Mouse (Mus musculus): ENCODE results near the gene Sema5b. TPM values are rescaled to one million over a fixed set of nuclear protein-coding genes. Genes with fewer than 3 reads are reported as not detected.

Sema5b gene
- total and polyA plus RNA-seq, 2 experiments from 2014 or later, result 0.67 to 4.8 TPM

GRCm38 (mm10) chr16:35541661-35542420 lies 896 bp downstream of the Sema5b start:
- H3K4me2 ChIP-seq (ENCODE audit: low read depth, low read length), result peak overlapping the region; percentile 96
- H3K36me3 ChIP-seq (replicated peaks; ENCODE audit: control insufficient read depth, insufficient read depth, low read length), result no peaks in the 10 kb centered on the region
- DNase-seq (ENCODE audit: low spot score) (no peak), ATAC-seq (ENCODE audit: insufficient read depth, low read depth) (peak; percentile 45; the same call in 1 of the 2 replicates)
- H3K27me3 ChIP-seq (ENCODE audit: control insufficient read depth, insufficient read depth, low read length), result peaks cover 77% of the 10 kb centered on the region
- no peaks in the 10 kb centered on the region for H3K9me3 ChIP-seq (replicated peaks; ENCODE audit: control insufficient read depth, low read length)
- peak overlapping the region; percentile 57 for H3K4me3 ChIP-seq (ENCODE audit: low read depth, low read length)
- TF ChIP-seq CTCF (IDR thresholded peaks at IDR 0.05; ENCODE audit: low read depth) (no peak), EP300 (IDR thresholded peaks at IDR 0.05; ENCODE audit: low read depth) (no peak)
- H3K27ac ChIP-seq (ENCODE audit: low read depth), result no peak overlapping the region
- peaks cover 30% of the 10 kb centered on the region for H3K4me1 ChIP-seq (ENCODE audit: control insufficient read depth, insufficient read depth)
- WGBS, result under 1% methylated on average over 51 of the region's 54 CpGs
- H3K9ac ChIP-seq (replicated peaks; ENCODE audit: low read depth, low read length), result peak overlapping the region; percentile 29; the same call in 1 of the 2 replicates

GRCm38 (mm10) chr16:35542421-35542780 lies 1.5 kb downstream of the Sema5b start:
- no peak overlapping the region for H3K27ac ChIP-seq (ENCODE audit: low read depth)
- peaks cover 35% of the 10 kb centered on the region for H3K4me1 ChIP-seq (ENCODE audit: control insufficient read depth, insufficient read depth)
- peaks cover 72% of the 10 kb centered on the region for H3K27me3 ChIP-seq (ENCODE audit: control insufficient read depth, insufficient read depth, low read length)
- TF ChIP-seq CTCF (IDR thresholded peaks at IDR 0.05; ENCODE audit: low read depth) (no peak), EP300 (IDR thresholded peaks at IDR 0.05; ENCODE audit: low read depth) (no peak)
- H3K9ac ChIP-seq (replicated peaks; ENCODE audit: low read depth, low read length), result peak overlapping the region; percentile 29; the same call in 1 of the 2 replicates
- peak overlapping the region; percentile 96 for H3K4me2 ChIP-seq (ENCODE audit: low read depth, low read length)
- H3K36me3 ChIP-seq (replicated peaks; ENCODE audit: control insufficient read depth, insufficient read depth, low read length), result no peaks in the 10 kb centered on the region
- no peak for ATAC-seq (ENCODE audit: insufficient read depth, low read depth)
- H3K9me3 ChIP-seq (replicated peaks; ENCODE audit: control insufficient read depth, low read length), result no peaks in the 10 kb centered on the region
- H3K4me3 ChIP-seq (ENCODE audit: low read depth, low read length), result peak overlapping the region; percentile 57
- WGBS, result 2% methylated on average over 26 of the region's 27 CpGs
- DNase-seq (ENCODE audit: low spot score), result no peak

GRCm38 (mm10) chr16:35545723-35546122 lies 4.8 kb downstream of the Sema5b start:
- no peak for ATAC-seq (ENCODE audit: insufficient read depth, low read depth)
- H3K27me3 ChIP-seq (ENCODE audit: control insufficient read depth, insufficient read depth, low read length), result peaks cover 40% of the 10 kb centered on the region
- H3K9me3 ChIP-seq (replicated peaks; ENCODE audit: control insufficient read depth, low read length), result no peaks in the 10 kb centered on the region
- peaks cover 24% of the 10 kb centered on the region for H3K4me1 ChIP-seq (ENCODE audit: control insufficient read depth, insufficient read depth)
- H3K4me2 ChIP-seq (ENCODE audit: low read depth, low read length), result no peak overlapping the region
- H3K9ac ChIP-seq (replicated peaks; ENCODE audit: low read depth, low read length), result no peak overlapping the region
- no peak for DNase-seq (ENCODE audit: low spot score)
- H3K4me3 ChIP-seq (ENCODE audit: low read depth, low read length), result no peak overlapping the region
- H3K27ac ChIP-seq (ENCODE audit: low read depth), result no peak overlapping the region
- WGBS, result 70% methylated on average over 4 of the region's 4 CpGs
- TF ChIP-seq EP300 (IDR thresholded peaks at IDR 0.05; ENCODE audit: low read depth), result no peak
- TF ChIP-seq CTCF (IDR thresholded peaks at IDR 0.05; ENCODE audit: low read depth), result no peak
- no peaks in the 10 kb centered on the region for H3K36me3 ChIP-seq (replicated peaks; ENCODE audit: control insufficient read depth, insufficient read depth, low read length)

GRCm38 (mm10) chr16:35547966-35548365 lies 7.0 kb downstream of the Sema5b start:
- Histone ChIP-seq H3K36me3 (replicated peaks; ENCODE audit: control insufficient read depth, insufficient read depth, low read length) (no peaks in the 10 kb centered on the region), H3K9ac (replicated peaks; ENCODE audit: low read depth, low read length) (no peak overlapping the region), H3K27ac (ENCODE audit: low read depth) (no peak overlapping the region), H3K4me3 (ENCODE audit: low read depth, low read length) (no peak overlapping the region), H3K27me3 (ENCODE audit: control insufficient read depth, insufficient read depth, low read length) (peaks cover 18% of the 10 kb centered on the region), H3K9me3 (replicated peaks; ENCODE audit: control insufficient read depth, low read length) (no peaks in the 10 kb centered on the region), H3K4me1 (ENCODE audit: control insufficient read depth, insufficient read depth) (peaks cover 5% of the 10 kb centered on the region; the same call in 1 of the 2 replicates), H3K4me2 (ENCODE audit: low read depth, low read length) (no peak overlapping the region)
- no peak for TF ChIP-seq EP300 (IDR thresholded peaks at IDR 0.05; ENCODE audit: low read depth)
- no peak for TF ChIP-seq CTCF (IDR thresholded peaks at IDR 0.05; ENCODE audit: low read depth)
- DNase-seq (ENCODE audit: low spot score) (no peak), ATAC-seq (ENCODE audit: insufficient read depth, low read depth) (no peak)

- H3K27ac ChIP-seq (ENCODE audit: low read depth), result no peak overlapping the region
- H3K4me1 ChIP-seq (ENCODE audit: control insufficient read depth, insufficient read depth), result peaks cover 5% of the 10 kb centered on the region; the same call in 1 of the 2 replicates
- WGBS, result 89% methylated on average over 2 of the region's 2 CpGs
- H3K4me3 ChIP-seq (ENCODE audit: low read depth, low read length), result no peak overlapping the region
- no peaks in the 10 kb centered on the region for H3K36me3 ChIP-seq (replicated peaks; ENCODE audit: control insufficient read depth, insufficient read depth, low read length)
- H3K4me2 ChIP-seq (ENCODE audit: low read depth, low read length), result no peak overlapping the region
- DNase-seq (ENCODE audit: low spot score) (no peak), ATAC-seq (ENCODE audit: insufficient read depth, low read depth) (no peak)
- no peaks in the 10 kb centered on the region for H3K9me3 ChIP-seq (replicated peaks; ENCODE audit: control insufficient read depth, low read length)
- TF ChIP-seq EP300 (IDR thresholded peaks at IDR 0.05; ENCODE audit: low read depth), result no peak
- no peak for TF ChIP-seq CTCF (IDR thresholded peaks at IDR 0.05; ENCODE audit: low read depth)
- H3K27me3 ChIP-seq (ENCODE audit: control insufficient read depth, insufficient read depth, low read length), result peaks cover 6% of the 10 kb centered on the region; the same call in 1 of the 2 replicates
- H3K9ac ChIP-seq (replicated peaks; ENCODE audit: low read depth, low read length), result no peak overlapping the region
Observed at GRCm38 (mm10) chr16:35549354-35549753, 8.4 kb downstream of the Sema5b start.
